Mouse (Mus musculus): ENCODE results near the gene Igf2r. TPM values are rescaled to one million over a fixed set of nuclear protein-coding genes. Genes with fewer than 3 reads are reported as not detected.

Gene Igf2r
- 10 to 100 TPM; 27.9 to 30.3 TPM for total RNA-seq (2021)
- long read RNA-seq, experiment 1, full-length matches to known transcripts = 2 of 5 reads
- long read RNA-seq, experiment 1, partial matches to known transcripts = 2 of 5 reads
- long read RNA-seq, experiment 1, other reads (novel, unspliced or antisense) = 1 of 5 reads
- long read RNA-seq, experiment 2, full-length matches to known transcripts = 1 of 16 reads
- long read RNA-seq, experiment 2, partial matches to known transcripts = 8 of 16 reads
- long read RNA-seq, experiment 2, other reads (novel, unspliced or antisense) = 7 of 16 reads

- Histone ChIP-seq H3K4me3 (peak within 1 kb of the TSS; percentile 82), H3K27ac (peak within 1 kb of the TSS; percentile 79)
- peak; percentile 9; the same call in 1 of the 2 replicates for TF ChIP-seq CTCF (conservative IDR thresholded peaks at IDR 0.05)
- DNase-seq (ENCODE audit: low spot score in 2 of 2) = peak; percentile 81
Observed at GRCm38 (mm10) chr17:12769380-12769921, at the start of gene Igf2r. Gene Igf2r, minus strand, starts transcription at chr17:12769664.

GRCm38 (mm10) chr17:12815885-12816284 lies 46.4 kb upstream of the Igf2r start:
- no peak for TF ChIP-seq CTCF (conservative IDR thresholded peaks at IDR 0.05)
- DNase-seq (ENCODE audit: low spot score in 2 of 2) = no peak
- no peak overlapping the region for H3K4me3 ChIP-seq
- no peak overlapping the region for H3K27ac ChIP-seq

- no peak for DNase-seq (ENCODE audit: low spot score in 2 of 2)
- Histone ChIP-seq H3K27ac (no peak overlapping the region), H3K4me3 (no peak overlapping the region)
- TF ChIP-seq CTCF (conservative IDR thresholded peaks at IDR 0.05) = no peak
Observed at GRCm38 (mm10) chr17:12814502-12814901, 45.0 kb upstream of the Igf2r start.

- H3K27ac ChIP-seq = no peak overlapping the region
- no peak for DNase-seq (ENCODE audit: low spot score in 2 of 2)
- no peak for TF ChIP-seq CTCF (conservative IDR thresholded peaks at IDR 0.05)
- no peak overlapping the region for H3K4me3 ChIP-seq
Observed at GRCm38 (mm10) chr17:12810973-12811303, 41.5 kb upstream of the Igf2r start.

- H3K4me3 ChIP-seq = no peak overlapping the region
- DNase-seq (ENCODE audit: low spot score in 2 of 2) = peak; percentile 57 to 70
- peak; percentile 93 for TF ChIP-seq CTCF (conservative IDR thresholded peaks at IDR 0.05)
Observed at GRCm38 (mm10) chr17:12810103-12810972, 40.9 kb upstream of the Igf2r start.

GRCm38 (mm10) chr17:12808851-12809250 lies 39.4 kb upstream of the Igf2r start:
- no peak for DNase-seq (ENCODE audit: low spot score in 2 of 2)

More at GRCm38 (mm10) chr17:12810103-12810972, 40.9 kb upstream of the Igf2r start:
- no peak overlapping the region for H3K27ac ChIP-seq

GRCm38 (mm10) chr17:12804584-12805445 lies 35.4 kb upstream of the Igf2r start:
- no peak for TF ChIP-seq CTCF (conservative IDR thresholded peaks at IDR 0.05)
- H3K27ac ChIP-seq = no peak overlapping the region

More at GRCm38 (mm10) chr17:12808851-12809250, 39.4 kb upstream of the Igf2r start:
- Histone ChIP-seq H3K4me3 (no peak overlapping the region), H3K27ac (no peak overlapping the region)
- TF ChIP-seq CTCF (conservative IDR thresholded peaks at IDR 0.05) = no peak

GRCm38 (mm10) chr17:12801861-12802540 lies 32.5 kb upstream of the Igf2r start:
- H3K27ac ChIP-seq = no peak overlapping the region
- DNase-seq (ENCODE audit: low spot score in 2 of 2) = no peak
- no peak for TF ChIP-seq CTCF (conservative IDR thresholded peaks at IDR 0.05)
- no peak overlapping the region for H3K4me3 ChIP-seq

More at GRCm38 (mm10) chr17:12804584-12805445, 35.4 kb upstream of the Igf2r start:
- DNase-seq (ENCODE audit: low spot score in 2 of 2) = no peak
- no peak overlapping the region for H3K4me3 ChIP-seq

GRCm38 (mm10) chr17:12799368-12800275 lies 30.2 kb upstream of the Igf2r start:
- no peak for DNase-seq (ENCODE audit: low spot score in 2 of 2)
- peak; percentile 42 for TF ChIP-seq CTCF (conservative IDR thresholded peaks at IDR 0.05)
- no peak overlapping the region for H3K27ac ChIP-seq
- no peak overlapping the region for H3K4me3 ChIP-seq

GRCm38 (mm10) chr17:12798571-12798970 lies 29.1 kb upstream of the Igf2r start:
- DNase-seq (ENCODE audit: low spot score in 2 of 2) = no peak
- Histone ChIP-seq H3K27ac (no peak overlapping the region), H3K4me3 (no peak overlapping the region)
- TF ChIP-seq CTCF (conservative IDR thresholded peaks at IDR 0.05) = no peak
